Mouse (Mus musculus): ENCODE measurements around the gene Hoxd4. TPM values are rescaled to one million over a fixed set of nuclear protein-coding genes. Genes with fewer than 3 reads are reported as not detected.

Hoxd4 gene
- total RNA-seq, 2 experiments from 2014 or later: not detected

- ATAC-seq (replicated peaks; ENCODE audit: low FRiP score, low TSS enrichment, poor library complexity, severe bottlenecking): no peak
Observed at GRCm38 (mm10) chr2:74722949-74723348, 11.2 kb downstream of the Hoxd4 start.

DNA sequence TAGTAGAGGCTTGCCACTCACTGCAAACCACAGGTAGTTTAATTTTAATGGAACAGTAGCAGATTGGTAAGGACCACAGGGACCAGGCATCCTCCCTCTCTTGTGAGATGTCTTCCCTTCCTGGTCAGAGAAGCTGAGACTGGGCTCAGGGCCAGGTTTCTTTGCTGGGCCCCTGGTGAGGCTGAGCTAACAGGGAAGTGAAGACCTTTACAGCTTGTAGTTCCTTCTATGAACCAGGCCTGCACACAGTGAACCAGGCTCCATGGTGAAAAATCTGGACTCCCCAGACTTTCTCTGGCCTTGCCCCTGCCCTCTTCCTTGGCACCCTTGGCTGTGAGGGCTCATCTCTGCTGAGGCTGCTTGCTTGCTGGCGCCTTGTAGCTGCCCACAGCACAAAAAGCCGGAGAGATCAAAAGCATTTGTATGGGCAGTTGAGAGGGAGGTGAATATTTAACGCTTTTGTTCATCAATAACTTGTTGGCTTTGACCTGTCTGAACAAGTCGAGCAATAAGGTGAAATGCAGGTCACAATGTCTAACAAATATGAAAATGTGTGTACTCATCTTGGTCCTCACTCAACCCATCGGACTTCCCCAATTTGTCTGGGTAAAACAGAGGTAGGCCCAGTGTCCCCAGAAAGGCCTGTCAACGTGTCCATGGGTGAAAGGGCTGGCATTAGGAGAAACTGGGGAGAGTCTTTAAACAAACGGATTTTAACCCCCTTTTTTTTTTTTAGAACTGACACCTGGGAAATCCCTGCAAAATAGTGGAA lies 12.7 kb downstream of the Hoxd4 start:
- ATAC-seq (replicated peaks; ENCODE audit: low FRiP score, low TSS enrichment, poor library complexity, severe bottlenecking): no peak

GRCm38 (mm10) chr2:74725171-74725570 lies 13.4 kb downstream of the Hoxd4 start:
- no peak for ATAC-seq (replicated peaks; ENCODE audit: low FRiP score, low TSS enrichment, poor library complexity, severe bottlenecking)

DNA sequence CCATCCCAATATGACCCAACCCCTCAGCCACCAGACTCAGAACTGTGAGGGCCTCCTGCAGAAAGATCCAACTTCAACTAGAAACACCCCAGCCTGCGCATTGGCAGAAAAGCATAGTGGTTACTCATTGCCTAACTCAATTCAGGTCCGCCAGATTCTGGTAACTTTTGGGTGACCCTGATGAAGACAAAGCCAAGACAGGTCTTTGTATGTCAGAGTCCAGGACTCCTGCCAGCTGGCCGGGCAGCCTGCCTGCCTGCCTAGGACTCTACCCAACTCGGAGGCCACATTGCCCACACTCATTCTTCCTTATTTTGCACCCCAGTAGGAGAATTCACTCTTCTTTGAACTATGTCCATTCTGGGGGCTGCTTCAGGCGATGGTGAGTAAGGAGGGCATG lies 14.8 kb downstream of the Hoxd4 start, which contains the start of gene Gm28230:
Gene Gm28230, plus strand, starts transcription at position 178 of the 400 bp plus-strand sequence.
- no peak for ATAC-seq (replicated peaks; ENCODE audit: low FRiP score, low TSS enrichment, poor library complexity, severe bottlenecking)

DNA sequence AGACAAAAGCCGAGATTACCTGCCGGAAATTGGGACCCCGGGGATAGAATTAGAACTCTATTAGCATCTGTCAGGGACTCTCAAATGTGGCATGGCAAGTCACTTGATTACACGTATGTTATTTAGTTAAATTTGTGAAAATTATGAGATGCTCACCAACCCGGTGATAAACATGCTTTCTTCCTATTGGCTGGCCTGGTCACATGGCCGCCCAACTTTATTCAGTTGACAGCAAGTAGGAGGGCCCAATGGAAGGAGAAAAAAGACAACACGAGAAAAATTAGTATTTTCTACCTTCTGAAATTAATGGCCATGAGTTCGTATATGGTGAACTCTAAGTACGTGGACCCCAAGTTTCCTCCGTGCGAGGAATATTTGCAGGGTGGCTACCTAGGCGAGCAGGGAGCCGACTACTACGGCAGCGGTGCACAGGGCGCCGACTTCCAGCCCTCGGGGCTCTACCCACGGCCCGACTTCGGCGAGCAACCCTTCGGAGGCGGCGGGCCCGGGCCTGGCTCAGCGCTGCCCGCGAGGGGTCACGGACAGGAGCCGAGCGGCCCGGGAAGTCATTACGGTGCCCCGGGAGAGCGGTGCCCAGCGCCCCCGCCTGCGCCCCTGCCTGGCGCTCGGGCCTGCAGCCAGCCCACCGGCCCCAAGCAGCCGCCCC lies 15.4 kb downstream of the Hoxd4 start:
- ATAC-seq (replicated peaks; ENCODE audit: low FRiP score, low TSS enrichment, poor library complexity, severe bottlenecking): no peak

DNA sequence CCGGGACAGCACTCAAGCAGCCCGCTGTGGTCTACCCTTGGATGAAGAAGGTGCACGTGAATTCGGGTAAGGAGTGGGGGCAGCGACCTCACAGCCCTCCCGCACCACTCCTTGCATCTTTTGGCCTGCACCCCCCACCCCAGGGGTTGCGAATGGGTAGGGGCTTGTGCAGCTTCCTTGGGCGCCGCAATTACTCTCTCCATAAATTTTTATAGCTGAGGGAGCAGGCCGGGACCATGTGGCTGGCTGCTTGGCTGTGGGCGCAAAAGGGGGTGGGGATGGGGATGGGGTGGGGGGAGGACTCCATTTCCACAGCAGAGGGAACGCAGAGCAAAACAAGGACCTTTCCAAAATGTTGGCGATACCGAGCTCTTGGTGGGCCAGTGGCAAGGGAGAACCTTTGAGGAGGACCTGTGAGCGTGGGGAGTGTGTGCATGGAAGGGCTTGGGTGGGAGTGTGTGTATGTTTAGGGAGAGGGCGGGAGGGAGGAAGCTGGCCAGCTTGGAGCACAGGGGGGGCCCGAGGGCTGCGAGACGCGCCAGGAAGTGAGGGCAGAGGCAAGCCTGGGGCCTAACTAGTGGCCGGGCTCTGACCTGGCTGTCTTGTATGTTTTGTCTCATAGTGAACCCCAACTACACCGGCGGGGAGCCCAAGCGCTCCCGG lies 16.0 kb downstream of the Hoxd4 start:
- no peak for ATAC-seq (replicated peaks; ENCODE audit: low FRiP score, low TSS enrichment, poor library complexity, severe bottlenecking)

- ATAC-seq (replicated peaks; ENCODE audit: low FRiP score, low TSS enrichment, poor library complexity, severe bottlenecking): no peak
Observed at GRCm38 (mm10) chr2:74728303-74728680, 16.6 kb downstream of the Hoxd4 start.

GRCm38 (mm10) chr2:74730331-74730730 lies 18.6 kb downstream of the Hoxd4 start:
- no peak for ATAC-seq (replicated peaks; ENCODE audit: low FRiP score, low TSS enrichment, poor library complexity, severe bottlenecking)

GRCm38 (mm10) chr2:74731055-74731454 lies 19.3 kb downstream of the Hoxd4 start:
- ATAC-seq (replicated peaks; ENCODE audit: low FRiP score, low TSS enrichment, poor library complexity, severe bottlenecking): no peak

DNA sequence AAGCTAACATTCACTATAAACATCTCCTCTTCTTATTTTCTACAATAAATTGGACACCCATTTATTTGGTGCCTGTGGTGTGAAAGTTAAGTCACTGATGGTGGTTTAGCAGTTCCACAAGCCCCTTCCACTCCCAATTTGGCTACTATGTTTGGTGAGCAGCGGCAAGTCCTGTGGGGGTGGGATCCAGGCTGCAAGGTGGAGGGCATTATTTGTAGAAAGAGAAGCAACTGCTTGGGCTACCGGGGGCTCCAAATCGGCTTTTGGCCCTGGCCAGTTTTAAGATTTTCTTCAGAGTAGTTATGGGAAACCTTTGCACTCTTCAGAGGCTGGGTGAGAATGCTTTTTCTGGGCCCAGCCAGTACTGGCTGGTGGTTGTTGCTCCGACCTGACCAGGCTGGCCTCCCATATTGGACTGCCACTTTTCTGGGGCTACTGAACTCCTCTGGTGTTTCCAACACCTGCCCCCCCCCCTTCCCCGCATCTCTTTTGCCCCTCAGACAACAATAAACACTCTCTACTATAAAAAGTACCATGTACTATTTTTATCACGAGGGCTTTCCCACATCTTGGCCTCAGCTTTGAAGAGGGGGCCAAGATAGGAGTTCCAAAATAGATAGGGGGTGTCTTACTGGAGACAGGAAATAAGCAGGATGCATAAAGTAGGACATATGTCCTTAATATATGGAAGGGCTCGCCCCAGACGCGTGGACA lies 20.2 kb downstream of the Hoxd4 start:
- ATAC-seq (replicated peaks; ENCODE audit: low FRiP score, low TSS enrichment, poor library complexity, severe bottlenecking): no peak

DNA sequence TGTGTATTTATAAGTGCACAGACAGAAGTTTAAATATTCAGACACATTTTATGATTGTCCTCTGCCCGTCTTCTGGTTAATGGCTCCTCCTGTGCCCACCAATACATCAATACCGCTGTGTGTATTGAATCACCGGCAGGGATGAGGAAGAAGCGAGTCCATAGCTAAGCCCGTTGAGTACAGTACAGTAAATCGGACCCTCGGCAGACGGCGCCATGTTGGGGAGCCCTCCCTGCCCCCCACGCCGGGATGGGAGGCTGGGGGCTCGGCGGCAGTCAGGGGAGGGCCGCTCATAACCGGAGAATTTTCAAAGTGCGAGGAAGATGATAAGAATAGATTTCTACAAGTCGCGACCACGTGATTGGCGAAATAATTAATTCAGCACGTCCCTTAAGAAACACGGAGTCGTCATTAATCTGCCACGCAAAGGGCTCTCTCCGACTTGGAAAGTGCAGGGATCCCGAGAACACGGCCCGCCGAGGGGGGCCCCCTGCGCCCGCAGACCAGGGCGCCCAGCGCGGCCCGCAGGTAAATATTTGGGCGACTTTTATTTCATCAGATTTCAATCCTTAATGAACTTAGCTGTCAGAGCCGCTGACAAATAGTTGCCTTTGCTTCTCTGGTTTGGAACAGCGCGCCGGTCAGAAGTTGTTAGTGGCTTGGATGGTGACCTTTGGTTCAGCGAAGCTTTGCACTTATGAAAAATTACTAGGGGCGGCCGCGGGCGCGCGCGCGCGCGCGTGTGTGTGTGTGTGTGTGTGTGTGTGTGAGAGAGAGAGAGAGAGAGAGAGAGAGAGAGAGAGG lies 21.0 kb downstream of the Hoxd4 start:
- no peak for ATAC-seq (replicated peaks; ENCODE audit: low FRiP score, low TSS enrichment, poor library complexity, severe bottlenecking)

- no peak for ATAC-seq (replicated peaks; ENCODE audit: low FRiP score, low TSS enrichment, poor library complexity, severe bottlenecking)
Observed at GRCm38 (mm10) chr2:74733317-74733661, 21.6 kb downstream of the Hoxd4 start.

DNA sequence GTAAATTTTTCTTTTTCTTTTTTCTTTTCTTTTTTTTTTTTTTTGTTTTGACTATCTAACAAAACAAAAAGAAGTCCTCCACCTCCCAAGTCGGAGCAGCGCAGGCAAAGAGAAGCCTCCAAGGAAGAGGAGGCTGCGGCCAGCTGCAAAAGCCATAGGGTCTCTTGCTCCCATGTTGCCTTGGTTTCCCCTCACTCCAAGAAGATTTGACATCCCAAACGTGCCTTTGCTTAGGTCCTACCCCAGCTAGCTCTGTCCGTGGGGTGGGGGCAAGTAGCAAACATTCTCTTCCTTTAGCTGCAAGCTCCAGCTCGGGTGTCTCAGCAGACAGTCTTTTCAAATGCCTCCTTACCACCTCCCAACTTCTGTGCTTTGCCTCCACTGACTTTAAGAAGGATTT lies 22.0 kb downstream of the Hoxd4 start:
- ATAC-seq (replicated peaks; ENCODE audit: low FRiP score, low TSS enrichment, poor library complexity, severe bottlenecking): no peak

- ATAC-seq (replicated peaks; ENCODE audit: low FRiP score, low TSS enrichment, poor library complexity, severe bottlenecking): no peak
Observed at GRCm38 (mm10) chr2:74734451-74734850, 22.7 kb downstream of the Hoxd4 start.

- no peak for ATAC-seq (replicated peaks; ENCODE audit: low FRiP score, low TSS enrichment, poor library complexity, severe bottlenecking)
Observed at GRCm38 (mm10) chr2:74734996-74735811, 23.5 kb downstream of the Hoxd4 start.

GRCm38 (mm10) chr2:74735851-74736687 lies 24.3 kb downstream of the Hoxd4 start:
- ATAC-seq (replicated peaks; ENCODE audit: low FRiP score, low TSS enrichment, poor library complexity, severe bottlenecking): no peak

DNA sequence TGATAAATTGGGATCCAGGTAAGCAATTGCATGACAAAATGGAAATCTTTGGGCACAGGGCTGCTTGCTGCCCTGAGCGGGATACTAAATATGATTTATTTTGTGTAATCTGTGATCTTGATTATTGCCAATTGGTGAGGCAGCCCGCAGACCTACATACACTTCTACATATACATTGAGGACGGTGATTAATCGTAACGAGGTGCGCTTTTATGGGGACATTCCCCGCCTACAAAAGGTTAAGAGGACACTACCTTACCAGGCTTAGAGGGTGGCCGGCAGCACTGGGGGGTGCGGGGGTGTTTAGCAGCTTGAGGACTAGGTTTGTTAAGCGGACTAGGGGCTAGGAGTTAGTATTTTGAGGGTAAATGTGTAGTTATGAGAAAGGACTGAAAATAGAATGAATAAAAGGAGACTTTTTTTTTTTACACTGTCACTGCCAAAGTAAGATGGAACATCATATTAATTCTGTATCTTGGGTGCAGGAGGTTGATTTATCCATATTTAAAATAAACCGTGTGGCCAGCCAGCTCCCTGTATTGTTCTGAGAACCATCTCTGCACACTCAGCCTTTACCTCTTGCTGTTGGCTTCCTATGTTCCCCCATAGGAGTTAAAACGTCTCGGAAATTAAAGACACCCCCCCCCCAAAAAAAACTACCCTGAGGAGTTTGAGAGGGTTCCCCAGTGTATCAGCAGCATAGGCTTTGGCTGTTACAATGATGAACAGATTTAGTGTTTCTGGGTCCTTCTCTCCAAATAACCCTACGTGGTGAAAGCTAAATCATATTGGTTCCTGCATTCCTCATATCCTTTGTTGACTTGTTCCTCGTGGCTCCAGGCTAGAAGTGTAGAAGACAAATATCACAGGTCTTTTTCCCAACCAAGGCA lies 25.2 kb downstream of the Hoxd4 start:
- no peak for ATAC-seq (replicated peaks; ENCODE audit: low FRiP score, low TSS enrichment, poor library complexity, severe bottlenecking)

All from megakaryocyte-erythroid progenitor cell, adult 5-6 weeks (primary cell).